Mouse (Mus musculus) stomach, postnatal 0 days (tissue): ENCODE measurements around the gene Rcan1.

Source experiments
- CTCF ChIP-seq: IDR thresholded peaks from 2 replicates; pipeline ENCODE4 v1.5.1; 2016; ENCODE audit warnings: antibody characterized with exemption, low read depth, mild to moderate bottlenecking, moderate library complexity
- EP300 ChIP-seq: optimal IDR thresholded peaks from 2 replicates; pipeline ENCODE3; 2016; ENCODE audit warnings: antibody characterized with exemption

- TF ChIP-seq CTCF (peak; percentile 81), EP300 (no peak)
These were observed 49.3 kb upstream of the Rcan1 start for GRCm38 (mm10) chr16:92519820-92520492.
